Mouse (Mus musculus) testis, adult 2 months (tissue): ENCODE data around the gene Hfe2. TPM values are rescaled to one million over a fixed set of nuclear protein-coding genes. Genes with fewer than 3 reads are reported as not detected.

Experiments
- H3K27ac ChIP-seq: fragments of 200-500 bp; 2 replicates; pipeline ENCODE4 v1.5.1; 2012; ENCODE audit warnings: low read depth, low read length; ENCODE audit not compliant: control insufficient read depth, insufficient read depth
- H3K27me3 ChIP-seq: fragments of 200-500 bp; 2 replicates; pipeline ENCODE4 v1.6.1; 2012; ENCODE audit warnings: mild to moderate bottlenecking, low read length, moderate library complexity; ENCODE audit not compliant: control insufficient read depth, insufficient read depth
- H3K36me3 ChIP-seq: fragments of 200-500 bp; 2 replicates; pipeline ENCODE4 v1.6.1; 2012; ENCODE audit warnings: mild to moderate bottlenecking, low read length; ENCODE audit not compliant: control insufficient read depth, insufficient read depth
- H3K4me1 ChIP-seq: fragments of 200-500 bp; 2 replicates; pipeline ENCODE4 v1.6.1; 2012; ENCODE audit warnings: low read length; ENCODE audit not compliant: control insufficient read depth, insufficient read depth
- H3K4me3 ChIP-seq: fragments of 200-500 bp; 2 replicates; pipeline ENCODE4 v1.5.1; 2012; ENCODE audit warnings: low read depth, mild to moderate bottlenecking, low read length, moderate library complexity, mixed read lengths; ENCODE audit not compliant: control insufficient read depth
- CTCF ChIP-seq: fragments of 200-500 bp; IDR thresholded peaks from 2 replicates; pipeline ENCODE4 v1.5.1; 2012; ENCODE audit warnings: low read depth, mild to moderate bottlenecking, inconsistent platforms, low read length, moderate library complexity; ENCODE audit not compliant: control insufficient read depth, insufficient read depth, insufficient replicate concordance
- POLR2A ChIP-seq: fragments of 200-500 bp; IDR thresholded peaks from 2 replicates; pipeline ENCODE4 v1.6.1; 2012; ENCODE audit warnings: low read depth, mild to moderate bottlenecking, inconsistent platforms, low read length, moderate library complexity; ENCODE audit not compliant: control insufficient read depth
- polyA plus RNA-seq: library from polyadenylated mRNA; depleted of rRNA; stranded (reverse); fragments of >200 nt; gene quantifications from 2 replicates; pipeline ENCODE4 v1.2.3, GENCODE M21; 2012

The Hfe2 gene
- polyA plus RNA-seq, 1 experiment: 7.8 TPM

DNA sequence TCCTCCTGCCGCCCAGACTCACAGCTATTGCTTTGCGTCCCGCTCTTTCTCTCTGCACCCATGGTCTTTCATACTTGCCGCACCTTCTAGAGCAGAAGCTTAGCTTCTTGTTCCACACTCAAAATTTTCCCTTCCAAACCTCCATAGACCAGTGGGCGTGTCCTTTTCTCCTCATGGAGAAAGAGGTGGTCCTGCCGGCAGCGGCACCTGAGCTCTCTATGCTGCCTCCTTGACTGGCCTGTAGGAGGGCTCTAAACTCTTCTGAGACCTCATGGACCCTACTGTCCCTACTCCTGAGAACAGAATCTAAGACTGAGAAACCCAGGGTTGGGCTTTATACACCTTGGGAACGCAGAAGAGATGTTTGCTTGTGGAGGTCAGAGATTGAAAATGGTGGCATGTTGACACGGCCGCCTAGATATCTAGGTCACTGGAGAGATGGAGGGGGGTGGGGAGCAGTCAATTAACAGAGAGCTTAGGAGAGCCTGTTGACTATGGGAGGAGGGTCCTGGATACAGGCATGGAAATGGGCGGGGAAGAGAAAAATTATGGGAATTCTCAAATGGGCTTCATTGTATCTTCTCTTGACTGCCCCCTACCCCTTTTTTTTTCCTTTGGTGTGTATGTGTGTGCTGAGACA, 45.1 kb downstream of the Hfe2 start:
- H3K4me1 ChIP-seq: peaks cover 7% of the 10 kb centered on the region
- TF ChIP-seq CTCF (no peak), POLR2A (no peak)
- H3K36me3 ChIP-seq: no peaks in the 10 kb centered on the region
- no peak overlapping the region; the same call in 1 of the 2 replicates for H3K4me3 ChIP-seq
- H3K27ac ChIP-seq: no peak overlapping the region
- no peaks in the 10 kb centered on the region for H3K27me3 ChIP-seq

DNA sequence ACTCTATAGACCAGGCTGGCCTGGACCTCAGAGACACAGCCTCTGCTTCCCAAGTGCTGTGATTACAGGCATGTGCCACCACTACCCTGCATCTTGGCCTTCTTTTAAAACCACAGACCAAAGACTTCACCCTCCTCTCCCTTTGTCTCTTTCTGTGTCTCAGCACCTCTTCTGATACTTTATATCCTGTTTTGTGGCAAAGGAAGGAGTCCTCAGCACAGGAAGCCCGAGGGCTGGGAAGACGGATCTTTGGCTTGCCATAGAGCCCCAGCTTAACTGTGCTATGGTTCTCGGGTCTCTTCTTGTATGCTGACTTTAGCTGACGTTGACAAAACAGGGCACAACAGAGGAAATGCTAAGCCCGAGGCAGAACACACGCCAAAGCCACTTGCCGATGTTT, 45.7 kb downstream of the Hfe2 start:
- no peaks in the 10 kb centered on the region for H3K36me3 ChIP-seq
- H3K27ac ChIP-seq: no peak overlapping the region
- H3K4me1 ChIP-seq: peaks cover 11% of the 10 kb centered on the region
- TF ChIP-seq POLR2A: no peak
- TF ChIP-seq CTCF: no peak
- no peak overlapping the region for H3K4me3 ChIP-seq
- H3K27me3 ChIP-seq: no peaks in the 10 kb centered on the region

DNA sequence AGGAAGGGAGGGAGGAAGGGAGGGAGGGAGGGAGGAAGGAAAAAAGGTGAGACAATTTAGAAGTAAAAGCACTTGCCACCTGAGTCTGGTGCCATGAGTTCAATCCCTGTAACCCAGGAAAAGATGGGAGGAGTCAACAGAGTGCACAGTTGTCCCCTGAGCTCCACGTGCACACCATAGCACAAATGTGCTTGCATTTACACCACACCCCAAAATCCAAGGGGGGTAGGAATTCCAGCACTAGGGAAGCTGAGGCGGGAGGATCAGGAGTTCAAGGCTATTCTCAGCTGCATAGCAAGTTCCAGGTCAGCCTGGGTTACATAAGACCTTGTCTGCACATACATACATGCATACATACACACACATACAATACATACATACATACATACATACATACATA, 46.4 kb downstream of the Hfe2 start:
- TF ChIP-seq CTCF (no peak), POLR2A (no peak)
- Histone ChIP-seq H3K27ac (no peak overlapping the region), H3K4me3 (no peak overlapping the region)

DNA sequence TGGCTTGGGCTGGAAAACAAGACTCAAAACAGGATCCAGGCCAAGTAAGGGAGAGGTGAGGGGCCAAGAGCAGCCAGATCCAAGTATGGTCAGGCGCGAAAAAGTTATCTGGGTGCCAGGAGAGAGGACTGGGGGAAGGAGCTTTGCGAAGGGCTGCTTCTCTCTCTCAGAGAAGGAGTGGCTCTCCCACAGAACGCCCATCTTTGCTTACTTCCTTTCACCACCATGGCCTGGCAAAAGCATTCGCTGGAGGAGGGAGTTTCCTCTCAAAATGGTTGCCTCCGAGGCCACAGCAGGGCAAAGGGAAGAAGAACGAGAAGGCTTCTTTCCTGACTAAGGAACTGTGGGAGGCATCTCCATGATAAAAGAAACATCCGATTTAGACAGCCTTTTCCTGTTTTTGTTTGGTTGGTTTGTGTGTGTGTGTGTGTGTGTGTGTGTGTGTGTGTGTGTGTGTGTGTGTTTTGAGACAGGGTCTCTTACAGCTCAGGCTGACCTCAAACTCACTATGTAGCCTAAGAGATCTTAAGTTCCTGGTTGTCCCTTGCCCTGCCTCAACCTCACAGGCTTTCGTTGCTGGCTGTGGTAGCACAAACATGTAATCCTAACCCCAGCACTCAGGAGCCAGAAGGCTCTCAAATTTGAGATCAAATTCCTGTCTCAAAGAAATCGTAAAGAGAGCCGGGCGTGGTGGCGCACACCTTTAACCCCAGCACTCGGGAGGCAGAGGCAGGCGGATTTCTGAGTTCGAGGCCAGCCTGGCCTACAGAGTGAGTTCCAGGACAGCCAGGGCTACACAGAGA, 47.1 kb downstream of the Hfe2 start:
- Histone ChIP-seq H3K27ac (peak overlapping the region; percentile 62; the same call in 1 of the 2 replicates), H3K4me1 (peaks cover 22% of the 10 kb centered on the region), H3K4me3 (no peak overlapping the region)

More for the DNA sequence above, 46.4 kb downstream of the Hfe2 start:
- Histone ChIP-seq H3K27me3 (no peaks in the 10 kb centered on the region), H3K36me3 (no peaks in the 10 kb centered on the region), H3K4me1 (peaks cover 17% of the 10 kb centered on the region)

DNA sequence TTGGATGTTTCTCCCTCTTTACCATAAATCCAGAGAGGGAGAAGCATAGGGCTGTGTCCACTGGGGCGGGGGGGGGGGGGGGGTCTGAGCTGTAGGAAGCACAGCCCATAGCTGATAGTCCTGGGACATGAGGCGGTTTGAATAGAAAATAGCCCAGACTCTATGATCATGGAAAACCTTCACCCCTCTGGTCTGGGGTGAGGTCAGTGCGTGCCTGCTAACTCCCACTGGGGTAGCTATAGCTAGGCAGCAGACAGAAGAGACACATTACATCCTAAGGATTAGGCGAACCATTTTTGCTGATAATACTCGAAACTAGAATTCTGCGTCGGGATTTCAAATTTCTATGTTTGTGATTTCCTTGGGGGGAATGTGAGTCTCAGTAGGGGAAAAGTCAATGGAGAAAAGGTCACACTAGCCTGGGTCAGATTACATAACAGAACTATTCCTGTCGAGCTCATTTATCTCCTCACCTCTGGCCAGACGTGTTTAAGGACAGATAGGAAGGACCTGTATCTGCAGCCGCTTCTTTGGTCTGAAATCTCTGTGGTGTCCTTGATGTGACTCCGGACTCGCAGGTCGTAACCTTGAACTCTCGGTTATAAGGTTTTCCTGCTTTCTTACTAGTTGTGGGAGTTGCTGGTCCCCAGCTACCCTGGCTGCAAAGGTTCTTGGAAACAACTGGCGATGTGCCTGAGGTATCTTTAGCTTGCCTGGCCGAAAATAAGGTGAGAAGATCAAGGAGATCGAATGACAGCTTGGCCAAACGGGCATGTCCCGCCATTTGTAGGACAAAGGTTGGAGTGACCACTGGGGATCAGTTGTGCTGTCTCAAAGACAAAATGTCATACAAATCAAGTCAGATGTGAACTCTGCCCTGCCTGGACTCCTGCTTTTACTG, 48.9 kb downstream of the Hfe2 start:
- Histone ChIP-seq H3K4me3 (no peak overlapping the region), H3K27me3 (no peaks in the 10 kb centered on the region), H3K36me3 (no peaks in the 10 kb centered on the region), H3K27ac (no peak overlapping the region; the same call in 1 of the 2 replicates), H3K4me1 (peaks cover 27% of the 10 kb centered on the region)
- TF ChIP-seq CTCF: no peak
- TF ChIP-seq POLR2A: no peak

More for the DNA sequence above, 47.1 kb downstream of the Hfe2 start:
- TF ChIP-seq POLR2A (no peak), CTCF (no peak)
- Histone ChIP-seq H3K27me3 (no peaks in the 10 kb centered on the region), H3K36me3 (no peaks in the 10 kb centered on the region)

DNA sequence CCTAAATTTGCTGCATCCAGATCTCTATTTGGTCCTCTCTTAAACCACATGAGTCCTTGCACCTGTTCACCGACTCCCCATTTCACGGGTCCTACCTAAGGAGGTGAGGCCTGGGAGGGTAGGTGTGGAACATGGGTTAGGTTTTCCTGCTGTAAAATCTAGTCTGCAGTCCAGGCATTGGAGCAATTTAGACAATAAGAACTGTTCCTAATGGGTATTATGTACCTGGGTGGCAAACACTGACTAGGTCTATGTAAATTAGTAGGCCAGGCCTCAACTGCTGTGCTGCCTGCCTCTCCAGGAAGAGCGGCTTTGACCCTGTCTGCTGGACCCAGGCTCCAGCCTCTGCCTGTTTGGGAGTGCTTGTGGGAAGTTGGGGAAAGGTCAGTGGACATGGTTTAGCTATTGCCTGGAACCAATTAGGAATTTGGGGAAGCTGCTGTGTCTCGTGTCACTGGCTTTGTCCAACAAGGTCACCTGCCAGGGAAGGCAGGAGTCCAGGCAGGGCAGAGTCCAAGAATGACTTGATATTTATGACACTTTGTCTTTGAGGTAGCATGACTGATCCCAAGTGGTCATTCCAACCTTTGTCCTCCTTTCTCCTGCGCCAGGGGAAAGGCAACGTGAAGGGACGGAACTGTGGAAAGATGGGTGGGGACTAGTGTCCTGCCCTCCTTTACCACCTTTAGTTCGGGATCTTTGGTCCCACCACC, 50.5 kb downstream of the Hfe2 start:
- H3K4me3 ChIP-seq: no peak overlapping the region
- no peak overlapping the region for H3K27ac ChIP-seq
- TF ChIP-seq CTCF (no peak), POLR2A (no peak)

More for the DNA sequence above, 50.5 kb downstream of the Hfe2 start:
- no peaks in the 10 kb centered on the region for H3K27me3 ChIP-seq
- no peaks in the 10 kb centered on the region for H3K36me3 ChIP-seq
- peaks cover 27% of the 10 kb centered on the region for H3K4me1 ChIP-seq
